ENCODE assay signal across 16 mouse cellular contexts in the genomic region with DNA sequence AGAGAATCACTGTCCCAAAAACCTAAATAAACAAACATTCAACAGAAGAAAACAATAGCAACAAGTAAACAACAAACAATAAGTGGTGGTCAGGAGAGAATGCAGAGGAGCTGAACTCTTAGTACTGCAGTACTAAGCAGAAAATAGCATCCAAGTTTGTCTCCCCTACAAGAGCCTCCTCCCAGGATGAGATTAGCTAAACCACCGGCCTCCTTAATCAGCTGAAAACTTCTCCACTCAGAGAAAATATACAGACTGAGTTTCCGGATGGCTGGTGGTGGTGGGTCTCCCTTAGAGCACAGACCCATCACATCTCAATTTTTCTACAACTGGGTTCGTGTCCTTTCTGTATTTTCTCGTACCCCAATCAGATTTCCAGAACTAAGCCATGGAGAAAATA.
"Had no signal": no experiment of that assay in that cellular context is flagged by ENCODE, and none has a peak within 500 bp of the region (broad histone marks: within the 10 kb centered on the region; RNA-seq: fewer than 3 reads in every experiment).

No protein-coding gene starts in this region.

- H3K4me1 ChIP-seq: kidney, embryonic 15.5 days; limb, embryonic 15.5 days had no signal

- H3K9me3 ChIP-seq: kidney, embryonic 15.5 days; limb, embryonic 15.5 days; liver, embryonic 15.5 days; midbrain, embryonic 10.5 days; neural tube, embryonic 15.5 days had no signal

- H3K9ac ChIP-seq: kidney, embryonic 15.5 days; limb, embryonic 15.5 days; liver, embryonic 15.5 days; lung, embryonic 14.5 days; neural tube, embryonic 15.5 days had no signal

- H3K4me3 ChIP-seq: kidney, embryonic 15.5 days; limb, embryonic 15.5 days; liver, embryonic 15.5 days; midbrain, embryonic 10.5 days; myocyte; neural tube, embryonic 15.5 days had no signal

- H3K27ac ChIP-seq: kidney, embryonic 15.5 days; limb, embryonic 15.5 days; liver, embryonic 15.5 days; midbrain, embryonic 10.5 days; neural tube, embryonic 15.5 days; stomach, postnatal 0 days had no signal

- H3K4me2 ChIP-seq: kidney, embryonic 15.5 days; limb, embryonic 15.5 days; liver, embryonic 15.5 days; lung, embryonic 14.5 days; neural tube, embryonic 15.5 days had no signal

- H3K36me3 ChIP-seq: limb, embryonic 15.5 days; liver, embryonic 15.5 days; midbrain, embryonic 10.5 days; neural tube, embryonic 15.5 days had no signal

- DNase-seq: kidney, postnatal 14 days; layer of hippocampus, postnatal 36 days; lung, embryonic 14.5 days; lung, postnatal 10 days; lung, postnatal 4 days; midbrain, embryonic 14.5 days; right cerebral cortex, adult 18-20 months; right cerebral cortex, postnatal 25 days; thymus, postnatal 4 days had no signal

- H3K27me3 ChIP-seq: kidney, embryonic 15.5 days; limb, embryonic 15.5 days; liver, embryonic 15.5 days; neural tube, embryonic 15.5 days had no signal
